Mouse (Mus musculus): Measurements from ENCODE around the gene Daam1. TPM values are rescaled to one million over a fixed set of nuclear protein-coding genes. Genes with fewer than 3 reads are reported as not detected.
A peak's percentile ranks its signal among the peaks of the same experiment; 100 is the strongest.

Gene Daam1
- total and polyA plus RNA-seq, 2 experiments: 7.7 to 33.4 TPM

DNA sequence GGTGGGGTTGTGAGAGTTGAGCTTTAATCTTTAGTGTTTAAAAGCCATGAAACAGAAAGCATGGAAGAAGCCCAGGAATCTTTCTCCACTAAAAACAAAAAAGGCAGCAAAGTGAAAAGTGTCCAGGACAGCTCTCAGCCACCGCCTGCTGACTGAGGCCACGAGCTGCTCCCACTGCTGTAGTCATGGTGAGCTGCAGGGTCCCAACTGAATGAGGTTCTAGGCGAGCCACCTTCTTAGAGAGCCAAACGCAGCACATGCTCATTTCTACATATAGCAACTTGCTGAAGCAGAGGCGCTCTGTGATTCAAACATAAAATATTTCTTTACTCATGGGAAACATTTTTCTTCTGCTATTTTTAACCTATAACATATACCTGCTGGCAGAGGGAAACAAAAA lies 150.9 kb downstream of the Daam1 start:
- TF ChIP-seq CTCF (IDR thresholded peaks at IDR 0.05; ENCODE audit: low read depth, low read length) (no peak), POLR2A (IDR thresholded peaks at IDR 0.05; ENCODE audit: extremely low read depth, insufficient read depth, low read length) (no peak)
- Histone ChIP-seq H3K27me3 (ENCODE audit: control insufficient read depth, insufficient read depth, low read length) (no peaks in the 10 kb centered on the region), H3K9ac (ENCODE audit: low read depth, low read length) (no peak overlapping the region), H3K36me3 (ENCODE audit: control insufficient read depth, insufficient read depth, low read length) (peaks cover 62% of the 10 kb centered on the region), H3K4me1 (ENCODE audit: control insufficient read depth, insufficient read depth, low read length) (no peaks in the 10 kb centered on the region), H3K4me3 (ENCODE audit: insufficient read depth, low read depth, low read length) (no peak overlapping the region), H3K79me2 (ENCODE audit: control insufficient read depth, insufficient read depth, low read length) (no peaks in the 10 kb centered on the region), H3K27ac (replicated peaks; ENCODE audit: insufficient read depth, low read depth, low read length) (no peak overlapping the region)
- no peak for DNase-seq (ENCODE audit: extremely low read depth, low read depth, low spot score)
- WGBS: 95% methylated on average over 5 of the region's 5 CpGs

DNA sequence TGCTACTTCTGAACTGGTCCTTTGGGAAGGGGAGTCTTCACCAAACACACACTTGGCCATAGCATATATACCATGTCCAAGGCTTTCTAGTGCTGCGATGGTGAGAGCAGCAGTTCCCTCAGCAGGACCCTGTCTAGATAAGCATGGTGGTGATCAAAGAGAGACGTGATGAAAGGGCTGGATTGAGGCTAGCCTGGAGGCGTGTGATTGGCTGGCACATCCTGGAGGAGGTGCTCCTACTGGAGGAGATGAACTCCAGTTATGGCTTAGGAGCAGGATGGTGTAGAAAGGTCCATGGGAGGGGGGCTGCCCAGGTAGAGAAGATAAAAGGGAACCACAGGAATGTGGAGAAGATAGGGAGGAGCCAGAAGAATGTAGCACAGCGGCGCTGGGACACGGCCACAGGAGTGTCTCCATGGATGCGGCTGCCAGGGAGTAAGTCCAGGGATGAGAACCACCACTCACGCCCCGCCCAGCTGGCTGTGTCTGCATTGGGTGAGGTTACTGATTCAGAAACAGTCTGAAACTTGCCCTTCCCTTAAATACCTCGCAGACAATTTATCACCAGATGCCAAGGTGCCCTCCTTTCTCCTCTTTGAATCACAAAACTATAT lies 152.3 kb downstream of the Daam1 start:
- Histone ChIP-seq H3K27me3 (ENCODE audit: control insufficient read depth, insufficient read depth, low read length) (no peaks in the 10 kb centered on the region), H3K4me3 (ENCODE audit: insufficient read depth, low read depth, low read length) (no peak overlapping the region), H3K4me1 (ENCODE audit: control insufficient read depth, insufficient read depth, low read length) (no peaks in the 10 kb centered on the region), H3K36me3 (ENCODE audit: control insufficient read depth, insufficient read depth, low read length) (peaks cover 57% of the 10 kb centered on the region), H3K9ac (ENCODE audit: low read depth, low read length) (no peak overlapping the region), H3K79me2 (ENCODE audit: control insufficient read depth, insufficient read depth, low read length) (no peaks in the 10 kb centered on the region), H3K27ac (replicated peaks; ENCODE audit: insufficient read depth, low read depth, low read length) (no peak overlapping the region)
- no peak for DNase-seq (ENCODE audit: extremely low read depth, low read depth, low spot score)
- 87% methylated on average over 10 of the region's 10 CpGs for WGBS
- no peak for TF ChIP-seq CTCF (IDR thresholded peaks at IDR 0.05; ENCODE audit: low read depth, low read length)
- TF ChIP-seq POLR2A (IDR thresholded peaks at IDR 0.05; ENCODE audit: extremely low read depth, insufficient read depth, low read length): no peak

DNA sequence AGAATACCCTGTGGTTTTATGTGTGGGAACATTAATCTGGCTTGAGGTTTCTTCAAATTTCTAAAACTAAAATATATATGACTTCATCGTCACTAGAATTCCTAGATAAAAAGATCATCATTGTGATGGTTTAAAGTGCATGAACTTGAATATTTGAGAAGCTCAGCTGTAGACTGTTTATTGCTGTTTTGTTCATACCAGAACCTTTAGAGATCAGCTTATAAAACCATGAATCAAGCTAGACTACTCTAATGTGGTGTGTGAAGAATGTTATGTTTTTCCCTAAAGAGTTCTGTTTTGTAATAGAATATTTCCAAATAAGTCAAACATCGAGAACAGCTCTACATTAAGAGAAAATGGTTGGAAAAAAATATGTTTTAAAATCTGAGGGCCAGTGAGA lies 156.3 kb downstream of the Daam1 start:
- TF ChIP-seq POLR2A (IDR thresholded peaks at IDR 0.05; ENCODE audit: extremely low read depth, insufficient read depth, low read length) (no peak), CTCF (IDR thresholded peaks at IDR 0.05; ENCODE audit: low read depth, low read length) (no peak)
- no peak overlapping the region for H3K9ac ChIP-seq (ENCODE audit: low read depth, low read length)
- H3K4me3 ChIP-seq (ENCODE audit: insufficient read depth, low read depth, low read length): no peak overlapping the region
- DNase-seq (ENCODE audit: extremely low read depth, low read depth, low spot score): no peak
- no peaks in the 10 kb centered on the region for H3K79me2 ChIP-seq (ENCODE audit: control insufficient read depth, insufficient read depth, low read length)
- no peaks in the 10 kb centered on the region for H3K4me1 ChIP-seq (ENCODE audit: control insufficient read depth, insufficient read depth, low read length)
- H3K36me3 ChIP-seq (ENCODE audit: control insufficient read depth, insufficient read depth, low read length): peaks cover 65% of the 10 kb centered on the region
- 88% methylated on average over 2 of the region's 2 CpGs for WGBS
- H3K27me3 ChIP-seq (ENCODE audit: control insufficient read depth, insufficient read depth, low read length): no peaks in the 10 kb centered on the region
- H3K27ac ChIP-seq (replicated peaks; ENCODE audit: insufficient read depth, low read depth, low read length): no peak overlapping the region

DNA sequence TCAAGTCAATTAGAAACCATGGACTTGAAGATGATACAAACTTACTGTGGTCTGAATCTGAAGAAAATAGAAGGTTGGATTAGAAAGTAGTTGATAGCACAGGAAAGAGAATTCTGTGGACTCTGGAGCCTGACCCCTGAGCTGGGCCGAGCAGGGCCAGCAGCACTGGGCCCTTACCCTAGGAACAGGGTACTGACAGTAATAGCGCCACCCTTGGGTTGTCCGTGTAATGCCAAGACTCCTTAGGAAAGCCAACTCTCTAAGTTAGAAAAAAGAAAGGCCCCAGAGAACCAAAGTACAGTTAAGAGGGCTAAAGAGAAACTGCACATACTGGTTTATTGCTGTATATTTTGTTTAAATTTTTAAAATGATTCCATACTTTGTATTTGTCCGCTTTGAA lies 157.0 kb downstream of the Daam1 start:
- H3K9ac ChIP-seq (ENCODE audit: low read depth, low read length): no peak overlapping the region
- TF ChIP-seq CTCF (IDR thresholded peaks at IDR 0.05; ENCODE audit: low read depth, low read length) (no peak), POLR2A (IDR thresholded peaks at IDR 0.05; ENCODE audit: extremely low read depth, insufficient read depth, low read length) (no peak)
- no peak for DNase-seq (ENCODE audit: extremely low read depth, low read depth, low spot score)
- H3K4me3 ChIP-seq (ENCODE audit: insufficient read depth, low read depth, low read length): no peak overlapping the region
- WGBS: 87% methylated on average over 4 of the region's 4 CpGs
- H3K4me1 ChIP-seq (ENCODE audit: control insufficient read depth, insufficient read depth, low read length): peaks cover 5% of the 10 kb centered on the region; the same call in 1 of the 2 replicates
- no peak overlapping the region for H3K27ac ChIP-seq (replicated peaks; ENCODE audit: insufficient read depth, low read depth, low read length)
- no peaks in the 10 kb centered on the region for H3K27me3 ChIP-seq (ENCODE audit: control insufficient read depth, insufficient read depth, low read length)
- no peaks in the 10 kb centered on the region for H3K79me2 ChIP-seq (ENCODE audit: control insufficient read depth, insufficient read depth, low read length)
- H3K36me3 ChIP-seq (ENCODE audit: control insufficient read depth, insufficient read depth, low read length): peaks cover 61% of the 10 kb centered on the region

DNA sequence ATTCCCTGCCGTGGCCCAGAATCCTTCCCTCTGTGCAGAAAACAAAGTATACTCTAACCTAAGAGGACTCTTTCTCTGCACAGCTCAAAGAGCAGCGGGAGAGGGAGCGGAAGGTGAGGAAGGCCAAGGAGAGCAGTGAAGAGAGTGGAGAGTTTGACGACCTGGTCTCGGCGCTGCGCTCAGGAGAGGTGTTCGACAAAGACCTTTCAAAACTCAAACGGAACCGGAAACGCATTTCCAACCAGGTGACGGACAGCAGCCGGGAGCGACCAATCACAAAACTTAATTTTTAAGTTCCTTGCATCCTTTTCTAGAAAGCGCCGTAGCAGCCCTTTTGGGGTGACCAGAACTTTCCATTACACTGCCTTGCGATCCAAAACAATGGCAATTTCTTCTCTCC lies 158.7 kb downstream of the Daam1 start:
- Histone ChIP-seq H3K27me3 (ENCODE audit: control insufficient read depth, insufficient read depth, low read length) (no peaks in the 10 kb centered on the region), H3K79me2 (ENCODE audit: control insufficient read depth, insufficient read depth, low read length) (no peaks in the 10 kb centered on the region), H3K9ac (ENCODE audit: low read depth, low read length) (no peak overlapping the region), H3K36me3 (ENCODE audit: control insufficient read depth, insufficient read depth, low read length) (peaks cover 54% of the 10 kb centered on the region), H3K4me1 (ENCODE audit: control insufficient read depth, insufficient read depth, low read length) (peaks cover 17% of the 10 kb centered on the region), H3K27ac (replicated peaks; ENCODE audit: insufficient read depth, low read depth, low read length) (no peak overlapping the region), H3K4me3 (ENCODE audit: insufficient read depth, low read depth, low read length) (no peak overlapping the region)
- WGBS: 98% methylated on average over 17 of the region's 17 CpGs
- no peak for DNase-seq (ENCODE audit: extremely low read depth, low read depth, low spot score)
- TF ChIP-seq CTCF (IDR thresholded peaks at IDR 0.05; ENCODE audit: low read depth, low read length) (no peak), POLR2A (IDR thresholded peaks at IDR 0.05; ENCODE audit: extremely low read depth, insufficient read depth, low read length) (no peak)

DNA sequence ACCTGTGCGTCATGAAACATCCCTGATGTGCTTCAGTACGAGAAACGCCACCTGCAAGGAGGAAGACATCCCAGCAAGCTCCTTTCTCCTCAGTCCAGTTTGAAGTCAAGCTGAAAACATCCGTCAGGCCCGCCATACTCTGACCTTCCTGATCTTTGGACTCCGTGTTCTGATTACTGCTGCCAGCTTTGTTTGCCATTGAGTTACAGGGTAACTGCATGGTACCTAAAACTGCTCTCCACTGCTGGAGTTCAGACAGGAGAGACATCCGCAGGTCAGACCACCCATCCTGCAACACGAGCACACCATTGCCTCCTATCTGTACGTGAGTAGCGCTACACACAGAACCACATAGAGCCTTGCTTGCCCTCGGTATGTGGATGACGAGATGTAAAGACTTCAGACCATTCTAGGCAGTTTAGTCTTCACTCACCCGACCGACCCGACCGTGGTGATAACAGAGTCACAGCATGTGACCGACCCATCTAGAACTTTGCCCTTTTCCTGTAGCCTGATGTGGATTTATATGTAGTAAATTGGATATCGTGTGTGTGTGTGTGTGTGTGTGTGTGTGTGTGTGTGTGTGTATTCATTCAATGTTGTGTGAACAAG lies 161.8 kb downstream of the Daam1 start:
- no peaks in the 10 kb centered on the region for H3K27me3 ChIP-seq (ENCODE audit: control insufficient read depth, insufficient read depth, low read length)
- 31% methylated on average over 18 of the region's 18 CpGs for WGBS
- TF ChIP-seq POLR2A (IDR thresholded peaks at IDR 0.05; ENCODE audit: extremely low read depth, insufficient read depth, low read length): no peak
- no peak for TF ChIP-seq CTCF (IDR thresholded peaks at IDR 0.05; ENCODE audit: low read depth, low read length)

More for the DNA sequence above, 161.8 kb downstream of the Daam1 start:
- peak; percentile 89 for DNase-seq (ENCODE audit: extremely low read depth, low read depth, low spot score)
- H3K9ac ChIP-seq (ENCODE audit: low read depth, low read length): no peak overlapping the region
- peaks cover 33% of the 10 kb centered on the region for H3K36me3 ChIP-seq (ENCODE audit: control insufficient read depth, insufficient read depth, low read length)
- H3K4me1 ChIP-seq (ENCODE audit: control insufficient read depth, insufficient read depth, low read length): peaks cover 28% of the 10 kb centered on the region
- H3K4me3 ChIP-seq (ENCODE audit: insufficient read depth, low read depth, low read length): no peak overlapping the region
- no peaks in the 10 kb centered on the region for H3K79me2 ChIP-seq (ENCODE audit: control insufficient read depth, insufficient read depth, low read length)
- H3K27ac ChIP-seq (replicated peaks; ENCODE audit: insufficient read depth, low read depth, low read length): peak overlapping the region; percentile 53
